Mouse (Mus musculus): ENCODE results near the gene Wfdc6b.
A peak's percentile ranks its signal among the peaks of the same experiment; 100 is the strongest.
"Not testable (repeated sequence)": the region's sequence is repeated elsewhere in the genome, so short reads cannot be mapped to it uniquely, and the experiment has no call there.

Gene Wfdc6b

GRCm38 (mm10) chr2:164613471-164613870 lies at the start of gene Wfdc6b, which contains the start of gene Wfdc8:
Wfdc6b (plus strand) TSS chr2:164613522.
Wfdc8 (minus strand) TSS chr2:164613626.
- DNase-seq (ENCODE audit: low read depth) = not testable (repeated sequence)

GRCm38 (mm10) chr2:164564346-164564745 lies 49.0 kb upstream of the Wfdc6b start:
- DNase-seq (ENCODE audit: low read depth) = no peak

GRCm38 (mm10) chr2:164566997-164567396 lies 46.3 kb upstream of the Wfdc6b start:
- no peak for DNase-seq (ENCODE audit: low read depth)

- no peak for DNase-seq (ENCODE audit: low read depth)
These were observed 45.9 kb upstream of the Wfdc6b start for GRCm38 (mm10) chr2:164567460-164567859.

GRCm38 (mm10) chr2:164573359-164573758 lies 40.0 kb upstream of the Wfdc6b start, which contains the start of gene Spint3:
Spint3 (minus strand) TSS chr2:164573459.
- DNase-seq (ENCODE audit: low read depth) = not testable (repeated sequence)

GRCm38 (mm10) chr2:164585025-164585725 lies 28.1 kb upstream of the Wfdc6b start, which contains the start of gene Wfdc6a:
Wfdc6a (minus strand) TSS chr2:164585447.
- DNase-seq (ENCODE audit: low read depth) = not testable (repeated sequence)

GRCm38 (mm10) chr2:164592014-164592413 lies 21.3 kb upstream of the Wfdc6b start:
- DNase-seq (ENCODE audit: low read depth) = peak; percentile 14

- no peak for DNase-seq (ENCODE audit: low read depth)
These were observed 19.8 kb upstream of the Wfdc6b start, which contains the start of gene Eppin for GRCm38 (mm10) chr2:164593494-164593893. Eppin (minus strand) TSS chr2:164593594.

GRCm38 (mm10) chr2:164600179-164600578 lies 13.1 kb upstream of the Wfdc6b start:
- no peak for DNase-seq (ENCODE audit: low read depth)

GRCm38 (mm10) chr2:164603482-164603881 lies 9.8 kb upstream of the Wfdc6b start:
- no peak for DNase-seq (ENCODE audit: low read depth)

- no peak for DNase-seq (ENCODE audit: low read depth)
These were observed 8.9 kb upstream of the Wfdc6b start for GRCm38 (mm10) chr2:164604411-164604810.

- DNase-seq (ENCODE audit: low read depth) = no peak
These were observed 4.5 kb upstream of the Wfdc6b start for GRCm38 (mm10) chr2:164608781-164609180.

GRCm38 (mm10) chr2:164615386-164615785 lies 2.1 kb downstream of the Wfdc6b start:
- no peak for DNase-seq (ENCODE audit: low read depth)

- no peak for DNase-seq (ENCODE audit: low read depth)
These were observed 5.7 kb downstream of the Wfdc6b start for GRCm38 (mm10) chr2:164619050-164619449.

GRCm38 (mm10) chr2:164621775-164622174 lies 8.5 kb downstream of the Wfdc6b start:
- DNase-seq (ENCODE audit: low read depth) = no peak

GRCm38 (mm10) chr2:164635266-164635665 lies 21.9 kb downstream of the Wfdc6b start:
- no peak for DNase-seq (ENCODE audit: low read depth)

GRCm38 (mm10) chr2:164638696-164639095 lies 25.4 kb downstream of the Wfdc6b start, which contains the start of gene Wfdc16:
Wfdc16 (minus strand) TSS chr2:164638796.
- DNase-seq (ENCODE audit: low read depth) = no peak

- DNase-seq (ENCODE audit: low read depth) = peak; percentile 18
These were observed 27.8 kb downstream of the Wfdc6b start for GRCm38 (mm10) chr2:164641129-164641528.

- DNase-seq (ENCODE audit: low read depth) = no peak
These were observed 28.8 kb downstream of the Wfdc6b start for GRCm38 (mm10) chr2:164641881-164642673.

GRCm38 (mm10) chr2:164655858-164656257 lies 42.5 kb downstream of the Wfdc6b start, which contains the start of gene Wfdc10:
Wfdc10 (plus strand) TSS chr2:164656046.
- peak; percentile 53 for DNase-seq (ENCODE audit: low read depth)

GRCm38 (mm10) chr2:164656483-164656882 lies 43.2 kb downstream of the Wfdc6b start, which contains the start of gene Wfdc9:
Wfdc9 (minus strand) TSS chr2:164656583.
- no peak for DNase-seq (ENCODE audit: low read depth)

GRCm38 (mm10) chr2:164664851-164665250 lies 51.5 kb downstream of the Wfdc6b start:
- no peak for DNase-seq (ENCODE audit: low read depth)
